In genomic region chr7:110002968-110003367, GRCm38 (mm10) we compare ENCODE assay signal across 8 mouse cellular contexts. TPM values are rescaled to one million over a fixed set of nuclear protein-coding genes. Genes with fewer than 3 reads are reported as not detected.
A peak's percentile ranks its signal among the peaks of the same experiment; 100 is the strongest.
DNase-seq lines count a peak whose midpoint lies in the region; ATAC-seq and TF ChIP-seq lines count a peak whose summit lies in the region.

No protein-coding gene starts in this region.

- no peak for TF ChIP-seq CTCF in left cerebral cortex, adult 2 months (IDR thresholded peaks at IDR 0.05)

- H3K4me2 ChIP-seq in forebrain, embryonic 16.5 days (ENCODE audit: low read length), result peak overlapping the region; percentile 36

- ATAC-seq in forebrain, embryonic 16.5 days, result no peak

- intact Hi-C loops in left cerebral cortex, adult 2 months (cut with DNase I), result no loop called here

- H3K9me3 ChIP-seq in ES-E14 (ENCODE audit: control insufficient read depth, insufficient read depth, low read depth, low read length), result no peaks in the 10 kb centered on the region
- H3K9me3 ChIP-seq in forebrain, embryonic 16.5 days (ENCODE audit: control insufficient read depth, low read length), result no peaks in the 10 kb centered on the region
- no peaks in the 10 kb centered on the region for H3K9me3 ChIP-seq in hindbrain, embryonic 10.5 days

- no peak overlapping the region for H3K27ac ChIP-seq in ES-E14 (ENCODE audit: insufficient read depth, low read depth, low read length, poor library complexity, severe bottlenecking)
- no peak overlapping the region for H3K27ac ChIP-seq in forebrain, embryonic 16.5 days (ENCODE audit: low read length)
- H3K27ac ChIP-seq in hindbrain, embryonic 10.5 days, result peak overlapping the region; percentile 59; the same call in 1 of the 2 replicates
- H3K27ac ChIP-seq in left cerebral cortex, adult 2 months, result no peak overlapping the region

- H3K4me1 ChIP-seq in ES-E14 (ENCODE audit: control insufficient read depth in 2 of 2, insufficient read depth in 2 of 2, low read length in 2 of 2, poor library complexity in 1 of 2), result peaks cover 2 to 6% of the 10 kb centered on the region in 2 experiments; a peak in 2 of 4 replicates
- H3K4me1 ChIP-seq in forebrain, embryonic 16.5 days (replicated peaks; ENCODE audit: control insufficient read depth, insufficient read depth, low read length), result peaks cover 3% of the 10 kb centered on the region; the same call in 1 of the 2 replicates
- H3K4me1 ChIP-seq in hindbrain, embryonic 10.5 days (replicated peaks), result peaks cover 7% of the 10 kb centered on the region

- no peaks in the 10 kb centered on the region; the same call in 1 of the 2 replicates for H3K27me3 ChIP-seq in forebrain, embryonic 16.5 days (replicated peaks; ENCODE audit: control insufficient read depth, insufficient read depth, low read length)
- H3K27me3 ChIP-seq in hindbrain, embryonic 10.5 days (ENCODE audit: insufficient read depth, poor library complexity, severe bottlenecking), result no peaks in the 10 kb centered on the region; the same call in 1 of the 2 replicates

- no peak overlapping the region for H3K4me3 ChIP-seq in ES-E14 (ENCODE audit: insufficient read depth in 1 of 2, low read depth in 1 of 2, low read length in 2 of 2, poor library complexity in 1 of 2, severe bottlenecking in 1 of 2)
- peak overlapping the region; percentile 9; the same call in 1 of the 2 replicates for H3K4me3 ChIP-seq in forebrain, embryonic 16.5 days (replicated peaks; ENCODE audit: low read length)
- peak overlapping the region; percentile 37 for H3K4me3 ChIP-seq in hindbrain, embryonic 10.5 days
- H3K4me3 ChIP-seq in left cerebral cortex, adult 2 months, result peak overlapping the region; percentile 13

- WGBS in forebrain, embryonic 16.5 days, result 24% methylated on average over 20 of the region's 20 CpGs
- 15% methylated on average over 20 of the region's 20 CpGs for WGBS in hindbrain, embryonic 10.5 days

- H3K9ac ChIP-seq in ES-E14 (ENCODE audit: insufficient read depth, low read depth, low read length, poor library complexity, severe bottlenecking), result peak overlapping the region; percentile 18
- H3K9ac ChIP-seq in forebrain, embryonic 16.5 days (replicated peaks; ENCODE audit: low read depth, low read length), result 0 out of 2 replicates have a peak overlapping the region, but pooled peaks have one; percentile 32

- in situ Hi-C loops in ES-E14 (cut with MboI; ENCODE audit: low sequenced_read_pairs in 2 of 2, unreplicated experiment in 2 of 2), result no loop called here

- no peak for DNase-seq in ES-E14 (ENCODE audit: low read depth, low spot score)
- peak; percentile 66 to 76 for DNase-seq in cerebellum, adult 18-20 months
- DNase-seq in hindbrain, embryonic 10.5 days (ENCODE audit: low spot score), result peak; percentile 56
- peak; percentile 36 to 40 for DNase-seq in left cerebral cortex, adult 2 months (ENCODE audit: extremely low spot score in 1 of 2, low spot score in 2 of 2)
- peak; percentile 68 to 76 for DNase-seq in lung, postnatal 4 days
- DNase-seq in right cerebral cortex, postnatal 36 days (ENCODE audit: low spot score in 2 of 2), result peak; percentile 7 to 10
- DNase-seq in thymus, postnatal 0 days (ENCODE audit: low spot score), result no peak

- no peaks in the 10 kb centered on the region for H3K36me3 ChIP-seq in ES-E14 (ENCODE audit: control insufficient read depth, insufficient read depth, low read length, poor library complexity, severe bottlenecking)
- H3K36me3 ChIP-seq in forebrain, embryonic 16.5 days (ENCODE audit: control insufficient read depth, insufficient read depth), result no peaks in the 10 kb centered on the region
- no peaks in the 10 kb centered on the region for H3K36me3 ChIP-seq in hindbrain, embryonic 10.5 days

TF ChIP-seq in ES-E14, 5 proteins besides CTCF, POLR2A, EP300 and RAD21:
- TF ChIP-seq MAFK (IDR thresholded peaks at IDR 0.05; ENCODE audit: insufficient read depth, low read depth, low read length) (peak; percentile 81), HCFC1 (IDR thresholded peaks at IDR 0.05; ENCODE audit: borderline replicate concordance, insufficient read depth, low read length) (no peak)

RNA-seq across cellular contexts. Expression of gene Ipo7, which starts 15.1 kb away (rescaled TPM):
- 145 and 161 TPM in 2 replicates for total RNA-seq in ES-E14 (2012; rRNA removed)
- polyA plus RNA-seq in forebrain, embryonic 16.5 days (2015; fragmentation: Nextera tagmentation; extraction: Ambion mirVana), result 57.6 and 67.1 TPM in 2 replicates
- polyA plus RNA-seq in hindbrain, embryonic 10.5 days (2016; fragmentation: Nextera tagmentation; extraction: Ambion mirVana), result 41.1 and 52.5 TPM in 2 replicates
- 100 to 1,000 TPM in 1 of 2 experiments, 10 to 100 TPM in 1; 97.9 to 105 TPM for total RNA-seq in left cerebral cortex, adult 2 months (2021)
- polyA plus RNA-seq in thymus, postnatal 0 days (2015; fragmentation: Nextera tagmentation; extraction: Ambion mirVana), result 24.6 and 27.0 TPM in 2 replicates

RNA-seq across cellular contexts. Expression of gene Tmem41b, which starts 16.2 kb away (rescaled TPM):
- total RNA-seq in ES-E14 (2012; rRNA removed), result 154 and 161 TPM in 2 replicates
- 68.4 and 70.2 TPM in 2 replicates for polyA plus RNA-seq in forebrain, embryonic 16.5 days (2015; fragmentation: Nextera tagmentation; extraction: Ambion mirVana)
- polyA plus RNA-seq in hindbrain, embryonic 10.5 days (2016; fragmentation: Nextera tagmentation; extraction: Ambion mirVana), result 65.7 and 75.1 TPM in 2 replicates
- total RNA-seq in left cerebral cortex, adult 2 months (2021), result 10 to 100 TPM; 44.7 to 49.9 TPM
- polyA plus RNA-seq in thymus, postnatal 0 days (2015; fragmentation: Nextera tagmentation; extraction: Ambion mirVana), result 47.7 and 48.8 TPM in 2 replicates

RNA-seq across cellular contexts. Expression of gene Dennd5a, which starts 42.7 kb away (rescaled TPM):
- total RNA-seq in ES-E14 (2012; rRNA removed), result 27.1 and 28.8 TPM in 2 replicates
- 42.2 and 47.7 TPM in 2 replicates for polyA plus RNA-seq in forebrain, embryonic 16.5 days (2015; fragmentation: Nextera tagmentation; extraction: Ambion mirVana)
- 26.9 and 28.8 TPM in 2 replicates for polyA plus RNA-seq in hindbrain, embryonic 10.5 days (2016; fragmentation: Nextera tagmentation; extraction: Ambion mirVana)
- 100 to 1,000 TPM; 214 to 225 TPM for total RNA-seq in left cerebral cortex, adult 2 months (2021)
- 9.4 and 9.5 TPM in 2 replicates for polyA plus RNA-seq in thymus, postnatal 0 days (2015; fragmentation: Nextera tagmentation; extraction: Ambion mirVana)

RNA-seq across cellular contexts. Expression of gene Zfp143, which starts 58.0 kb away (rescaled TPM):
- 23.1 and 24.0 TPM in 2 replicates for total RNA-seq in ES-E14 (2012; rRNA removed)
- 23.1 and 24.7 TPM in 2 replicates for polyA plus RNA-seq in forebrain, embryonic 16.5 days (2015; fragmentation: Nextera tagmentation; extraction: Ambion mirVana)
- 23.8 and 25.9 TPM in 2 replicates for polyA plus RNA-seq in hindbrain, embryonic 10.5 days (2016; fragmentation: Nextera tagmentation; extraction: Ambion mirVana)
- total RNA-seq in left cerebral cortex, adult 2 months (2021), result 10 to 100 TPM; 11.3 to 12.1 TPM
- polyA plus RNA-seq in thymus, postnatal 0 days (2015; fragmentation: Nextera tagmentation; extraction: Ambion mirVana), result 21.6 and 21.9 TPM in 2 replicates

Comparison
In these comparisons a context has a peak if more than half of its experiments do, and no peak if none do; other contexts are left out.
1. DNase-seq: peak in cerebellum, adult 18-20 months (2 of 2), hindbrain, embryonic 10.5 days (single experiment), left cerebral cortex, adult 2 months (2 of 2), lung, postnatal 4 days (2 of 2) and right cerebral cortex, postnatal 36 days (2 of 2); none in ES-E14 (single experiment) and thymus, postnatal 0 days (single experiment).
2. H3K4me3 ChIP-seq: peak in forebrain, embryonic 16.5 days (single experiment), hindbrain, embryonic 10.5 days (single experiment) and left cerebral cortex, adult 2 months (single experiment); none in ES-E14 (0 of 2).